22 mouse cellular contexts compared by ENCODE assay signal in the genomic region with DNA sequence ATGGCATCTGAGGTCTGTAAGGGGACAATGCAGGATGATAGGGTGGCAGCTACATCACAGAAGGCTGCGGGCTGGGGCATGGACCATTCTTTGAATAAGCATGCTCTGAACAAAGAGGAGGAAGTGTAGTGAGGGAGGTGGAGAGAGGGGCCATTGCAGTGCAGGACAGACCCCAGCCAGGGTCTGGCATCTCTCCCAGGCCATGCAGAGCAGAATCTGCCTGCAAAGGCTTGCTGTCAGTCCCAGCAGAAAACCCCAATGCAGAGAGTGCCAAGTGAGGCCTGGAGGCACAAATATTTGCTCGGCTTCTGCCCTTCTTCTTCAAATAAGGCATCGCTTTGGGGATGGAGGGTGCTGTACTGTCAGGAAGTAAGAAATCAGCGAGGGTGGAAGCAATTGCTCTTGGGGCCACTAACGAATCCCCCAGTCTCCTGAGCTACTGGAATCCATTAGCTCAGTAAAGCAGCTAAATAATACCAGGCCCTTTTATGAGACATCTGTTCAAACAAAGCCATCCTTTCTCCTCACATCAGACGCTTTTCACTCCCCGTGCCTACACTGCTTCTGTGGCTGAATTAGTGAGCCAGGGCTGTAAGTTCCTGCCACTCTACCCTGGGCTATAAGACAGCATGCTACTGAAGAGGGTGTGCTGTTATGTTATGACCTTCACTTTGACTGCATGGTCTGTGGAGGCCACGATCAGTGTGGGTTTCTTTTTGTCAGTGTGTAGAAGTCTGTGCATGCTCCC. TPM values are rescaled to one million over a fixed set of nuclear protein-coding genes. Genes with fewer than 3 reads are reported as not detected.
A peak's percentile ranks its signal among the peaks of the same experiment; 100 is the strongest.
DNase-seq lines count a peak whose midpoint lies in the region; ATAC-seq and TF ChIP-seq lines count a peak whose summit lies in the region.
"Had no signal": no experiment of that assay in that cellular context is flagged by ENCODE, and none has a peak within 500 bp of the region (broad histone marks: within the 10 kb centered on the region; RNA-seq: fewer than 3 reads in every experiment).

No protein-coding gene starts in this region.

- DNase-seq in cerebellum, postnatal 14 days = peak; percentile 22 to 27
- DNase-seq in cerebellum, adult 9-11 months = no peak
- peak; percentile 43 for DNase-seq in forebrain, postnatal 0 days
- no peak for DNase-seq in midbrain, embryonic 10.5 days (ENCODE audit: low spot score)
- no peak for DNase-seq in heart, postnatal 10 days
- DNase-seq: adrenal gland, postnatal 36 days; gastrocnemius, postnatal 25 days; kidney, adult 11 months; kidney, postnatal 25 days; spleen, adult 18-20 months; thymus, postnatal 14 days had no signal

- intact Hi-C loops in heart, postnatal 10 days (cut with DNase I) = no loop called here

- no peak overlapping the region for H3K4me2 ChIP-seq in forebrain, postnatal 0 days (ENCODE audit: low read depth)
- H3K4me2 ChIP-seq in neural tube, embryonic 13.5 days = no peak overlapping the region
- H3K4me2 ChIP-seq in intestine, postnatal 0 days (replicated peaks; ENCODE audit: low read depth) = no peak overlapping the region
- H3K4me2 ChIP-seq: embryonic facial prominence, embryonic 13.5 days; liver, embryonic 12.5 days; lung, embryonic 15.5 days; stomach, embryonic 15.5 days had no signal

- 0 out of 2 replicates have a peak overlapping the region, but pooled peaks have one; percentile 28 for H3K9ac ChIP-seq in forebrain, postnatal 0 days
- H3K9ac ChIP-seq in neural tube, embryonic 13.5 days = 0 out of 2 replicates have a peak overlapping the region, but pooled peaks have one; percentile 43
- no peak overlapping the region for H3K9ac ChIP-seq in intestine, postnatal 0 days (ENCODE audit: low read depth, low read length)
- H3K9ac ChIP-seq: embryonic facial prominence, embryonic 13.5 days; liver, embryonic 12.5 days; lung, embryonic 15.5 days; stomach, embryonic 15.5 days had no signal

- H3K27me3 ChIP-seq in forebrain, postnatal 0 days (ENCODE audit: insufficient read depth, low read length) = no peaks in the 10 kb centered on the region
- H3K27me3 ChIP-seq in midbrain, embryonic 10.5 days (ENCODE audit: low read depth, poor library complexity, severe bottlenecking) = peaks cover 9% of the 10 kb centered on the region; the same call in 1 of the 2 replicates
- peaks cover 33% of the 10 kb centered on the region for H3K27me3 ChIP-seq in neural tube, embryonic 13.5 days
- H3K27me3 ChIP-seq in intestine, postnatal 0 days (replicated peaks; ENCODE audit: control insufficient read depth, insufficient read depth, low read length) = no peaks in the 10 kb centered on the region

- 9% methylated on average over 8 of the region's 8 CpGs for WGBS in forebrain, postnatal 0 days
- 56% methylated on average over 8 of the region's 8 CpGs for WGBS in midbrain, embryonic 10.5 days
- WGBS in neural tube, embryonic 13.5 days = 9% methylated on average over 8 of the region's 8 CpGs
- 49% methylated on average over 8 of the region's 8 CpGs for WGBS in intestine, postnatal 0 days

- H3K36me3 ChIP-seq in forebrain, postnatal 0 days (ENCODE audit: insufficient read depth) = no peaks in the 10 kb centered on the region
- H3K36me3 ChIP-seq in midbrain, embryonic 10.5 days = no peaks in the 10 kb centered on the region
- H3K36me3 ChIP-seq in neural tube, embryonic 13.5 days = no peaks in the 10 kb centered on the region
- H3K36me3 ChIP-seq in intestine, postnatal 0 days (ENCODE audit: control insufficient read depth, insufficient read depth) = no peaks in the 10 kb centered on the region
- H3K36me3 ChIP-seq: embryonic facial prominence, embryonic 13.5 days; heart, embryonic 10.5 days; liver, embryonic 12.5 days; lung, embryonic 15.5 days; stomach, embryonic 15.5 days had no signal

- no peak for TF ChIP-seq CTCF in forebrain, postnatal 0 days (IDR thresholded peaks at IDR 0.05; ENCODE audit: low read depth)
- no peak for TF ChIP-seq CTCF in intestine, postnatal 0 days (IDR thresholded peaks at IDR 0.05; ENCODE audit: low read depth)

- H3K4me3 ChIP-seq in forebrain, postnatal 0 days (ENCODE audit: low read depth, low read length) = no peak overlapping the region
- no peak overlapping the region for H3K4me3 ChIP-seq in midbrain, embryonic 10.5 days
- no peak overlapping the region for H3K4me3 ChIP-seq in neural tube, embryonic 13.5 days
- no peak overlapping the region for H3K4me3 ChIP-seq in intestine, postnatal 0 days (ENCODE audit: low read depth, low read length)
- H3K4me3 ChIP-seq: embryonic facial prominence, embryonic 13.5 days; heart, embryonic 10.5 days; liver, embryonic 12.5 days; lung, embryonic 15.5 days; megakaryocyte, embryonic 14.5 days; stomach, embryonic 15.5 days had no signal

- no peaks in the 10 kb centered on the region for H3K9me3 ChIP-seq in forebrain, postnatal 0 days (ENCODE audit: low read length)
- H3K9me3 ChIP-seq in midbrain, embryonic 10.5 days (replicated peaks) = no peaks in the 10 kb centered on the region
- no peaks in the 10 kb centered on the region for H3K9me3 ChIP-seq in neural tube, embryonic 13.5 days
- H3K9me3 ChIP-seq in intestine, postnatal 0 days (ENCODE audit: control insufficient read depth) = no peaks in the 10 kb centered on the region
- H3K9me3 ChIP-seq: embryonic facial prominence, embryonic 13.5 days; heart, embryonic 10.5 days; liver, embryonic 12.5 days; lung, embryonic 15.5 days; stomach, embryonic 15.5 days had no signal

- peaks cover 5% of the 10 kb centered on the region; the same call in 1 of the 2 replicates for H3K4me1 ChIP-seq in forebrain, postnatal 0 days (ENCODE audit: insufficient read depth)
- H3K4me1 ChIP-seq in midbrain, embryonic 10.5 days = peaks cover 31% of the 10 kb centered on the region
- H3K4me1 ChIP-seq in neural tube, embryonic 13.5 days (replicated peaks) = peaks cover 26% of the 10 kb centered on the region
- H3K4me1 ChIP-seq in intestine, postnatal 0 days (replicated peaks; ENCODE audit: control insufficient read depth, insufficient read depth, low read length) = no peaks in the 10 kb centered on the region
- H3K4me1 ChIP-seq: lung, embryonic 15.5 days; megakaryocyte, embryonic 14.5 days; stomach, embryonic 15.5 days had no signal

- H3K27ac ChIP-seq in forebrain, postnatal 0 days (ENCODE audit: low read depth, low read length) = peak overlapping the region; percentile 77
- H3K27ac ChIP-seq in midbrain, embryonic 10.5 days (replicated peaks) = peak overlapping the region; percentile 50
- H3K27ac ChIP-seq in neural tube, embryonic 13.5 days (replicated peaks) = peak overlapping the region; percentile 80
- H3K27ac ChIP-seq in intestine, postnatal 0 days (ENCODE audit: low read depth, low read length) = no peak overlapping the region
- H3K27ac ChIP-seq: embryonic facial prominence, embryonic 13.5 days; heart, embryonic 10.5 days; liver, embryonic 12.5 days; lung, embryonic 15.5 days; stomach, embryonic 15.5 days had no signal

- peak; percentile 78 for ATAC-seq in forebrain, postnatal 0 days
- peak; percentile 54; the same call in 1 of the 2 replicates for ATAC-seq in neural tube, embryonic 13.5 days (ENCODE audit: low read depth)
- no peak for ATAC-seq in intestine, postnatal 0 days
- no peak for ATAC-seq in erythroid progenitor cell, adult 5-6 weeks (replicated peaks; ENCODE audit: low FRiP score, poor library complexity, severe bottlenecking)
- ATAC-seq: liver, embryonic 12.5 days had no signal

RNA-seq across cellular contexts. Expression of a gene that starts 21.9 kb away (rescaled TPM):
- 23.5 and 37.4 TPM in 2 replicates for total RNA-seq in forebrain, postnatal 0 days (2014; rRNA removed)
- polyA plus RNA-seq in forebrain, postnatal 0 days (2015; fragmentation: Nextera tagmentation; extraction: Ambion mirVana) = 7.4 and 10.8 TPM in 2 replicates
- polyA plus RNA-seq in midbrain, embryonic 10.5 days (2016; fragmentation: Nextera tagmentation; extraction: Ambion mirVana) = 0.25 and 0.68 TPM in 2 replicates
- polyA plus RNA-seq in neural tube, embryonic 13.5 days (2015; fragmentation: Nextera tagmentation; extraction: Ambion mirVana) = 6.2 and 7.4 TPM in 2 replicates
- polyA plus RNA-seq in intestine, postnatal 0 days (2015; fragmentation: Nextera tagmentation; extraction: Ambion mirVana) = not detected in 2 replicates
- total RNA-seq in heart, postnatal 10 days (2021) = not detected
- total RNA-seq in erythroid progenitor cell, adult 5-6 weeks (2015; ENCODE audit: low replicate concordance) = not detected in 2 replicates
- not detected in 2 replicates for total RNA-seq in erythroid progenitor cell, adult 5-6 weeks (2017; ENCODE audit: low replicate concordance)
- total RNA-seq: adrenal gland, postnatal 36 days; CH12.LX; gastrocnemius, postnatal 25 days; heart, postnatal 25 days had no signal
- polyA plus RNA-seq: embryonic facial prominence, embryonic 13.5 days; heart, embryonic 10.5 days; liver, embryonic 12.5 days; lung, embryonic 15.5 days; stomach, embryonic 15.5 days had no signal

RNA-seq across cellular contexts. Expression of a gene that starts 36.0 kb away (rescaled TPM):
- 16.5 and 30.8 TPM in 2 replicates for total RNA-seq in forebrain, postnatal 0 days (2014; rRNA removed)
- 8.0 and 8.2 TPM in 2 replicates for polyA plus RNA-seq in forebrain, postnatal 0 days (2015; fragmentation: Nextera tagmentation; extraction: Ambion mirVana)
- polyA plus RNA-seq in midbrain, embryonic 10.5 days (2016; fragmentation: Nextera tagmentation; extraction: Ambion mirVana) = 14.1 and 14.8 TPM in 2 replicates
- 10.5 and 11.1 TPM in 2 replicates for polyA plus RNA-seq in neural tube, embryonic 13.5 days (2015; fragmentation: Nextera tagmentation; extraction: Ambion mirVana)
- 3.7 and 5.3 TPM in 2 replicates for polyA plus RNA-seq in intestine, postnatal 0 days (2015; fragmentation: Nextera tagmentation; extraction: Ambion mirVana)
- 1 to 10 TPM; 7.5 to 8.2 TPM for total RNA-seq in heart, postnatal 10 days (2021)
- 0.84 and 7.2 TPM in 2 replicates for total RNA-seq in erythroid progenitor cell, adult 5-6 weeks (2015; ENCODE audit: low replicate concordance)
- total RNA-seq in erythroid progenitor cell, adult 5-6 weeks (2017; ENCODE audit: low replicate concordance) = 4.2 and 6.2 TPM in 2 replicates

Comparison
In these comparisons a context has a peak if more than half of its experiments do, and no peak if none do; other contexts are left out.
1. DNase-seq: peak in cerebellum, postnatal 14 days (2 of 2) and forebrain, postnatal 0 days (single experiment); none in cerebellum, adult 9-11 months (single experiment), midbrain, embryonic 10.5 days (single experiment) and heart, postnatal 10 days (0 of 2).
2. ATAC-seq: peak in forebrain, postnatal 0 days (single experiment) and neural tube, embryonic 13.5 days (single experiment); none in intestine, postnatal 0 days (single experiment) and erythroid progenitor cell, adult 5-6 weeks (single experiment).